Mouse (Mus musculus) gastrocnemius, postnatal 4 days (tissue): ENCODE results near the gene Tpst1. TPM values are rescaled to one million over a fixed set of nuclear protein-coding genes. Genes with fewer than 3 reads are reported as not detected.

Experiments
- DNase-seq, 2 experiments: peaks; one replicate each; pipeline ENCODE4 v3.0.0; 2021 to 2022; ENCODE audit warnings: low spot score in 2 of 2, mixed read lengths in 2 of 2
- total RNA-seq, 2 experiments: library from RNA; stranded (reverse); gene quantifications; 2 replicates each; pipeline ENCODE4 v1.2.3; 2021

Tpst1 gene
- total RNA-seq, 2 experiments from 2014 or later: 40.6 to 41.8 TPM

GRCm38 (mm10) chr5:130181740-130182540 lies 108.8 kb downstream of the Tpst1 start:
- no peak for DNase-seq

DNA sequence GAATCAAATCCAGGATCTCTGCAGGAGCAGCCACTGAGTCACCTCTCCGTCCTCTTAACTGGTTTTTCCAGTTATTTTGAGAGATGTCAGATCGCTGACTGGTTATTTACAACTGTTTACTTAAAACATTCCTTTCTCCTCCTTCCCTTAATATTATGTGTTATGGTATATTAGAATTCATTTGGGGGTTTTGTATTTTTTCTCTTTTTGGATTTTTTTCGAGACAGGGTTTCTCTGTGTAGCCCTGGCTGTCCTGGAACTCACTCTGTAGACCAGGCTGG lies 109.4 kb downstream of the Tpst1 start:
- DNase-seq: no peak

DNA sequence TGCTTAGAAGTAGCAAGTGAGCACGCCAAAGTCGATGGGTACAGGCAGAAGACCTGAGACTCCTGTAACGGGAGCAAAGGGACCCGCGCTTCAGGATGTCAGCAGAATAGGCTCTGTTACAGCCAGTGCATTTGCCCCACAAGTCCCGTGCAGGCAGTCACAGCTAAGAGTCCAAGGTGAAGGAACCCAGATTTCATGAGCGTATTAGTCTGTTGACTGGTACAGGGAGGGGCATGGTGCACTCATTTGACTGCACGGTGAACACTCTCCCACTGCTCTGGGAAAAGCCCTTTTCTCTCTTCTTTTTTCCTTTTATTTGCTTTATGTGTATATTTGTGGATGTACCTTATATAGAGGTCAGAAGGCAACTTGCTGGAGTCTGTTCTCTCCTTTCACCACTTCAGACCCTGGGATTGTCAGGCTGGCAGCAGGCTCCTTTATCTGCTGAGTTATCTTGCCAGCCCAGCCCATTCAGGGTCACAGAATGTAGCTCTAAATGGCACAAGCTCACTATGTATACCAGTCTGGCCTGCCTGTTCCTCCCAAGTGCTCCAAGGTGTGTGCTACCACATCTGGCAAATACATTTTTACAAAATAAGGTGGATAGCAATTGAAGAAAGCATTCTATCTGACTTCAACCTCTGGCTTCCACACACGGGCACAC lies 111.2 kb downstream of the Tpst1 start:
- no peak for DNase-seq

GRCm38 (mm10) chr5:130185312-130185711 lies 112.2 kb downstream of the Tpst1 start:
- DNase-seq: no peak

Other genes with a start within 250 kb of the Tpst1 start
- gene Sumf2, start 226.3 kb upstream of the Tpst1 start, total RNA-seq: 10 to 100 TPM; 20.9 to 22.2 TPM
- 100 to 1,000 TPM; 413 to 416 TPM for gene Chchd2, start 185.9 kb upstream of the Tpst1 start, total RNA-seq
- 1 to 10 TPM; 1.5 to 2.0 TPM for gene Zbed5, start 177.6 kb upstream of the Tpst1 start, total RNA-seq
- 10 to 100 TPM; 85.0 to 98.6 TPM for gene Phkg1, start 174.8 kb upstream of the Tpst1 start, total RNA-seq
- gene Nupr1l, start 164.8 kb upstream of the Tpst1 start, total RNA-seq: 1 to 10 TPM; 1.5 to 1.8 TPM
- gene Vkorc1l1, start 131.4 kb upstream of the Tpst1 start, total RNA-seq: 10 to 100 TPM; 21.3 to 22.0 TPM
- 10 to 100 TPM; 25.1 to 28.6 TPM for gene Gusb, start 70.3 kb upstream of the Tpst1 start, total RNA-seq
- 10 to 100 TPM; 13.0 to 14.8 TPM for gene Asl, start 44.1 kb upstream of the Tpst1 start, total RNA-seq
- gene Crcp, start 44.0 kb upstream of the Tpst1 start, total RNA-seq: 10 to 100 TPM; 14.4 to 16.3 TPM
- 1 to 10 TPM; 6.6 to 8.0 TPM for gene Kctd7, start 71.5 kb downstream of the Tpst1 start, total RNA-seq
- gene Rabgef1, start 98.5 kb downstream of the Tpst1 start, total RNA-seq: 10 to 100 TPM; 34.9 to 37.5 TPM
- gene Tmem248, start 143.8 kb downstream of the Tpst1 start, total RNA-seq: 10 to 100 TPM; 29.3 to 30.0 TPM
- gene Sbds, start 182.2 kb downstream of the Tpst1 start, total RNA-seq: 10 to 100 TPM; 33.7 to 40.2 TPM
- gene Tyw1, start 182.3 kb downstream of the Tpst1 start, total RNA-seq: 10 to 100 TPM; 13.1 to 14.6 TPM